Mouse (Mus musculus) stomach, postnatal 0 days (tissue): ENCODE measurements at regions not wholly inside any gene's neighbourhood (a gene's known extent, or its start where the extent isn't known, plus 50 kb on each side); places are given as distances from the start of the nearest gene placed in this dataset.

ENCODE experiments used
- CTCF ChIP-seq: IDR thresholded peaks from 2 replicates; pipeline ENCODE4 v1.5.1; 2016; ENCODE audit warnings: antibody characterized with exemption, low read depth, mild to moderate bottlenecking, moderate library complexity
- EP300 ChIP-seq: optimal IDR thresholded peaks from 2 replicates; pipeline ENCODE3; 2016; ENCODE audit warnings: antibody characterized with exemption

GRCm38 (mm10) chr3:58312623-58313022, 101.9 kb upstream of the Tsc22d2 start:
- no peak for TF ChIP-seq CTCF
- TF ChIP-seq EP300 = no peak
